Mouse (Mus musculus): Measurements from ENCODE around the gene Gm8138.
"Not testable (repeated sequence)": the region's sequence is repeated elsewhere in the genome, so short reads cannot be mapped to it uniquely, and the experiment has no call there.

Gm8138 gene
- long read RNA-seq, experiment 1: 0 reads
- long read RNA-seq, experiment 2: 0 reads

- intact Hi-C loops (cut with DNase I): not testable (repeated sequence)
Measured at GRCm38 (mm10) chr14:43416250-43416649, at the start of gene Gm8138. Gene Gm8138 (minus strand): TSS chr14:43416350.

- intact Hi-C loops (cut with DNase I): not testable (repeated sequence)
Measured at GRCm38 (mm10) chr14:43361713-43362112, 54.4 kb downstream of the Gm8138 start.
